8 mouse cellular contexts compared by ENCODE assay signal in genomic region chr2:158408997-158409594, GRCm38 (mm10). TPM values are rescaled to one million over a fixed set of nuclear protein-coding genes. Genes with fewer than 3 reads are reported as not detected.
DNase-seq lines count a peak whose midpoint lies in the region; ATAC-seq and TF ChIP-seq lines count a peak whose summit lies in the region.

No protein-coding gene starts in this region.

- peak overlapping the region; percentile 78 for H3K4me2 ChIP-seq in CH12.LX (ENCODE audit: insufficient read depth, low read depth, poor library complexity, severe bottlenecking)

- peak overlapping the region; percentile 92 for H3K4me3 ChIP-seq in gastrocnemius, adult 2 months
- H3K4me3 ChIP-seq in CH12.LX (replicated peaks in 1 of 3; ENCODE audit: low read depth in 2 of 3, low read length in 2 of 3, poor library complexity in 1 of 3) = peak overlapping the region; percentile 28 to 92 (median 45)
- peak overlapping the region; percentile 93 for H3K4me3 ChIP-seq in megakaryocyte, embryonic 14.5 days (replicated peaks)

- H3K9ac ChIP-seq in CH12.LX (ENCODE audit: insufficient read depth, low read depth) = peak overlapping the region; percentile 27; the same call in 1 of the 2 replicates

- H3K9me3 ChIP-seq in CH12.LX (replicated peaks; ENCODE audit: low read length) = no peaks in the 10 kb centered on the region
- H3K9me3 ChIP-seq in megakaryocyte, embryonic 14.5 days = no peaks in the 10 kb centered on the region

- no peak for TF ChIP-seq POLR2A in CH12.LX (IDR thresholded peaks at IDR 0.05; ENCODE audit: low read depth, low read length)

- TF ChIP-seq RAD21 in CH12.LX (IDR thresholded peaks at IDR 0.05; ENCODE audit: low read depth, low read length) = no peak

- peaks cover 11 to 36% of the 10 kb centered on the region in 2 experiments for H3K4me1 ChIP-seq in CH12.LX (ENCODE audit: control insufficient read depth in 1 of 2, insufficient read depth in 2 of 2)
- H3K4me1 ChIP-seq in megakaryocyte, embryonic 14.5 days = peaks cover 47% of the 10 kb centered on the region

- in situ Hi-C loops in CH12.LX (cut with MboI; ENCODE audit: low pct_ligation_motif_present, low pct_unique_long_range_greater_than_20kb, low sequenced_read_pairs) = no loop called here

- peaks cover 14% of the 10 kb centered on the region for H3K79me2 ChIP-seq in CH12.LX (replicated peaks; ENCODE audit: control insufficient read depth, extremely low read depth, insufficient read depth, poor library complexity, severe bottlenecking)

- ATAC-seq in megakaryocyte progenitor cell, adult 5-6 weeks (replicated peaks; ENCODE audit: poor library complexity) = no peak; the same call in 1 of the 2 replicates
- no peak for ATAC-seq in erythroid progenitor cell, adult 5-6 weeks (replicated peaks; ENCODE audit: low FRiP score, poor library complexity, severe bottlenecking)

- TF ChIP-seq CTCF in gastrocnemius, adult 2 months (IDR thresholded peaks at IDR 0.05) = no peak
- TF ChIP-seq CTCF in CH12.LX (conservative IDR thresholded peaks at IDR 0.05 in 1 of 2, IDR thresholded peaks at IDR 0.05 in 1 of 2; ENCODE audit: low read depth in 2 of 2, low read length in 2 of 2) = no peak

- peak overlapping the region; percentile 94 for H3K27ac ChIP-seq in gastrocnemius, adult 2 months
- no peak overlapping the region for H3K27ac ChIP-seq in CH12.LX (ENCODE audit: insufficient read depth, low read depth)

- intact Hi-C loops in gastrocnemius, adult 2 months (cut with DNase I) = no loop called here
- intact Hi-C loops in gastrocnemius, postnatal 14 days (cut with DNase I; ENCODE audit: low total_unique reads) = no loop called here

- H3K36me3 ChIP-seq in CH12.LX (replicated peaks in 1 of 2; ENCODE audit: control insufficient read depth in 1 of 2, insufficient read depth in 1 of 2, low read length in 1 of 2) = no peaks in the 10 kb centered on the region
- H3K36me3 ChIP-seq in megakaryocyte, embryonic 14.5 days (replicated peaks; ENCODE audit: low read length) = no peaks in the 10 kb centered on the region

- no peaks in the 10 kb centered on the region for H3K27me3 ChIP-seq in CH12.LX (replicated peaks)
- H3K27me3 ChIP-seq in megakaryocyte, embryonic 14.5 days (replicated peaks) = peaks cover 7% of the 10 kb centered on the region

- DNase-seq in gastrocnemius, adult 2 months = no peak
- DNase-seq in gastrocnemius, postnatal 14 days = no peak
- DNase-seq in CH12.LX (ENCODE audit: extremely low read depth) = peak; percentile 2
- DNase-seq in gonadal fat pad, adult 2 months (ENCODE audit: low read depth) = peak; percentile 36
- no peak for DNase-seq in gastrocnemius, adult 8-10 months (ENCODE audit: low spot score in 2 of 2)

- TF ChIP-seq EP300 in CH12.LX (IDR thresholded peaks at IDR 0.05; ENCODE audit: low read length) = no peak

- dilution Hi-C loops in CH12.LX (cut with MboI; ENCODE audit: extremely low pct_ligation_motif_present, extremely low pct_unique_long_range_greater_than_20kb, low sequenced_read_pairs) = no loop called here

TF ChIP-seq in CH12.LX, 34 proteins besides CTCF, POLR2A, EP300 and RAD21:
- no peak for TF ChIP-seq PAX5 (IDR thresholded peaks at IDR 0.05; ENCODE audit: low read length)
- no peak; the same call in 1 of the 2 replicates for TF ChIP-seq MAX (IDR thresholded peaks at IDR 0.05; ENCODE audit: low read length)
- TF ChIP-seq MYC (IDR thresholded peaks at IDR 0.05; ENCODE audit: low read depth, low read length) = 0 out of 2 replicates have a peak, but pooled peaks have one; percentile 25
- TF ChIP-seq MXI1 (IDR thresholded peaks at IDR 0.05; ENCODE audit: low read depth, low read length) = peak; percentile 52
- TF ChIP-seq ZMIZ1 (IDR thresholded peaks at IDR 0.05; ENCODE audit: low read depth, low read length) = peak; percentile 49; the same call in 1 of the 2 replicates
- TF ChIP-seq NELFE (IDR thresholded peaks at IDR 0.05; ENCODE audit: low read depth, low read length) = no peak

RNA-seq across cellular contexts. Expression of gene Ralgapb, which starts 0.6 kb away (rescaled TPM):
- total RNA-seq in gastrocnemius, adult 2 months (2021) = 10 to 100 TPM; 27.9 to 38.2 TPM
- total RNA-seq in gastrocnemius, postnatal 14 days (2021) = 10 to 100 TPM; 20.3 to 21.2 TPM
- total RNA-seq in CH12.LX (2012; rRNA removed) (11.9 and 12.9 TPM in 2 replicates), CH12.LX (2014; rRNA removed) (10.7 and 11.4 TPM in 2 replicates)
- polyA plus RNA-seq in CH12.LX (2012; ENCODE audit: insufficient read length, low read depth) = 13.6 and 18.4 TPM in 2 replicates
- polyA plus RNA-seq in gonadal fat pad, adult 2 months (2012; rRNA removed) = 30.9 and 31.8 TPM in 2 replicates
- polyA plus RNA-seq in megakaryocyte, embryonic 14.5 days (2012; ENCODE audit: insufficient read depth, low replicate concordance) = 0.64 and 1.7 TPM in 2 replicates
- 37.8 and 40.9 TPM in 2 replicates for total RNA-seq in megakaryocyte progenitor cell, adult 5-6 weeks (2015)
- total RNA-seq in megakaryocyte progenitor cell, adult 5-6 weeks (2017) = 22.2 and 30.4 TPM in 2 replicates
- total RNA-seq in gastrocnemius, adult 8-10 months (2022) = 10 to 100 TPM; 29.3 to 42.2 (median 32.9) TPM
- 31.4 and 37.8 TPM in 2 replicates for total RNA-seq in erythroid progenitor cell, adult 5-6 weeks (2015; ENCODE audit: low replicate concordance)
- 24.9 and 29.8 TPM in 2 replicates for total RNA-seq in erythroid progenitor cell, adult 5-6 weeks (2017; ENCODE audit: low replicate concordance)

RNA-seq across cellular contexts. Expression of gene Snhg11, which starts 33.7 kb away (rescaled TPM):
- total RNA-seq in gastrocnemius, adult 2 months (2021) = under 1 TPM in 1 of 2 experiments, not detected in 1; 0.17 TPM
- total RNA-seq in gastrocnemius, postnatal 14 days (2021) = under 1 TPM; 0.06 to 0.20 TPM
- total RNA-seq in CH12.LX (2012; rRNA removed) (0.04 TPM in 2 replicates), CH12.LX (2014; rRNA removed) (not detected in 2 replicates)
- 0.11 and 0.13 TPM in 2 replicates for polyA plus RNA-seq in CH12.LX (2012; ENCODE audit: insufficient read length, low read depth)
- polyA plus RNA-seq in gonadal fat pad, adult 2 months (2012; rRNA removed) = 12.0 and 19.4 TPM in 2 replicates
- not detected in 2 replicates for polyA plus RNA-seq in megakaryocyte, embryonic 14.5 days (2012; ENCODE audit: insufficient read depth, low replicate concordance)
- total RNA-seq in megakaryocyte progenitor cell, adult 5-6 weeks (2015) = 0.17 and 0.24 TPM in 2 replicates
- total RNA-seq in megakaryocyte progenitor cell, adult 5-6 weeks (2017) = 0.03 and 0.17 TPM in 2 replicates
- under 1 TPM; 0.15 to 0.39 (median 0.26) TPM for total RNA-seq in gastrocnemius, adult 8-10 months (2022)
- total RNA-seq in erythroid progenitor cell, adult 5-6 weeks (2015; ENCODE audit: low replicate concordance) = not detected in 2 replicates
- total RNA-seq in erythroid progenitor cell, adult 5-6 weeks (2017; ENCODE audit: low replicate concordance) = not detected in 2 replicates

Comparison
In these comparisons a context has a peak if more than half of its experiments do, and no peak if none do; other contexts are left out.
1. DNase-seq: peak in CH12.LX (single experiment) and gonadal fat pad, adult 2 months (single experiment); none in gastrocnemius, adult 2 months (single experiment), gastrocnemius, postnatal 14 days (single experiment) and gastrocnemius, adult 8-10 months (0 of 2).
2. Peak in every context shown above with its lines, with median percentiles within 50 percentile points of each other: H3K4me3 ChIP-seq.